Mouse (Mus musculus) midbrain, embryonic 11.5 days (tissue): ENCODE results near the gene Bnc2. TPM values are rescaled to one million over a fixed set of nuclear protein-coding genes. Genes with fewer than 3 reads are reported as not detected.

Experiments
- ATAC-seq: fragments of 200-750 bp; cut with Nextera tagmentation; 2 replicates; pipeline ENCODE4 v1.8.0; 2017; ENCODE audit warnings: moderate TSS enrichment, moderate library complexity; ENCODE audit not compliant: low FRiP score
- DNase-seq: peaks from one replicate; pipeline ENCODE4 v3.0.0; 2015; ENCODE audit warnings: low spot score; ENCODE audit errors: missing footprints
- H3K27ac ChIP-seq: fragments of 300-500 bp; sonication (generic); 2 replicates; pipeline ENCODE4 v1.5.1; 2014; ENCODE audit warnings: low read depth, low read length
- H3K27me3 ChIP-seq: fragments of 300-500 bp; sonication (generic); 2 replicates; pipeline ENCODE4 v1.6.1; 2014; ENCODE audit warnings: mild to moderate bottlenecking, low read length, moderate library complexity, mixed read lengths; ENCODE audit not compliant: control insufficient read depth, insufficient read depth
- H3K36me3 ChIP-seq: fragments of 300-500 bp; sonication (generic); 2 replicates; pipeline ENCODE4 v1.6.1; 2014; ENCODE audit warnings: mild to moderate bottlenecking, low read length, moderate library complexity, mixed read lengths; ENCODE audit not compliant: control insufficient read depth, insufficient read depth
- H3K4me1 ChIP-seq: fragments of 300-500 bp; sonication (generic); 2 replicates; pipeline ENCODE4 v1.6.1; 2014; ENCODE audit warnings: low read length; ENCODE audit not compliant: control insufficient read depth, insufficient read depth
- H3K4me2 ChIP-seq: fragments of 300-500 bp; sonication (generic); 2 replicates; pipeline ENCODE4 v1.6.1; 2014; ENCODE audit warnings: mild to moderate bottlenecking, moderate library complexity
- H3K4me3 ChIP-seq: fragments of 300-500 bp; sonication (generic); 2 replicates; pipeline ENCODE4 v1.5.1; 2014; ENCODE audit warnings: low read depth, low read length
- H3K9ac ChIP-seq: fragments of 300-500 bp; sonication (generic); 2 replicates; pipeline ENCODE4 v1.6.1; 2014; ENCODE audit warnings: low read length
- H3K9me3 ChIP-seq: fragments of 300-500 bp; sonication (generic); 2 replicates; pipeline ENCODE4 v1.6.1; 2016; ENCODE audit warnings: low read length; ENCODE audit not compliant: control insufficient read depth
- WGBS: fragments of 180-500 bp; shearing (Covaris S2); extraction: QIAGEN DNeasy Blood & Tissue Kit; methylation state at CpG from one replicate; pipeline ENCODE4 v1.1.7; 2014; 5-methylcytosine and 5-hydroxymethylcytosine counted together
- polyA plus RNA-seq: library from polyadenylated mRNA; unstranded; fragments of >200 nt; fragmentation: Nextera tagmentation; extraction: Ambion mirVana; gene quantifications from 2 replicates; pipeline ENCODE4 v1.2.1, GENCODE M21; 2014

The Bnc2 gene
- polyA plus RNA-seq, 1 experiment from 2014 or later, result 9.1 TPM

DNA sequence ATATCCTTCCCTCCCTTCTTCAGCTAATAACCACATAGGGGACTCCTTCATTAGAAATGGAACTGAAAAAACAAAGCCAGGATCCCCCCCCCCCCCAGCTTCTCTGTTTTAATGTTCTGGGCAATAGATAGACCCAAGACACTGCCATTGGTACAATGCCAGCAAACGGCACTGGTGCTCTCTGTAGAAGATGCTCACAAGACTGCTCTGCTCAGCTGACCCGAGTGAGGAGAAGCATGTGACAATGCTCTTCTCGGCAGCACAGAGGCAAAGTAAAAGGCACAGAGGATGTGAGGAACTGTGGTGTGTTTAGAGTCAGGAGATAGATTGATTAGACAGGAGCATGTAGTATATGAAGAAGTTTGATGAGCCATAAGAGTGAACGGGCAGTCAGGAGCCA lies 335.9 kb downstream of the Bnc2 start:
- ATAC-seq, result no peak
- Histone ChIP-seq H3K4me2 (no peak overlapping the region), H3K4me3 (no peak overlapping the region), H3K9me3 (no peaks in the 10 kb centered on the region), H3K4me1 (no peaks in the 10 kb centered on the region), H3K27ac (no peak overlapping the region), H3K9ac (no peak overlapping the region), H3K27me3 (no peaks in the 10 kb centered on the region), H3K36me3 (no peaks in the 10 kb centered on the region)
- 79% methylated on average over 4 of the region's 4 CpGs for WGBS
- peak; percentile 12 for DNase-seq

DNA sequence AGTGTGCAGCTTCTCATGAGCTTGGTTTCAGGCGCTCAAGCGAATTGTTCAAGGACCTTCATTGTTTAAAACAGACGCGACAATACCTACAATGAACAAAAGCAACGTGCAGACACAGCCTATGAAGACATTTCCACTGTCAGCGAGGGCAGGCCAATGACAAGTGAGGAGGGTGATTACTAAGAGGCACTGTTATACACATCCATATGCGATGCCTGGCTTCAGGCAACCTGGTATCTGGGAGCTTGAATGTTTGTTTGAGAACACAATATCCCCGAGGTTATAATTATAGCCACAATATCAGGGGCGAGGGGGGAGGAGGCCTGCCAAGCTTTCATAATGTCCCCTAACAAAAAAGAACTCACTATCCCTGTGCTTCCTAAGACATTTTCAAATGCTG lies 343.1 kb downstream of the Bnc2 start:
- H3K4me3 ChIP-seq, result no peak overlapping the region
- DNase-seq (no peak), ATAC-seq (no peak)
- H3K27me3 ChIP-seq, result no peaks in the 10 kb centered on the region
- H3K9ac ChIP-seq, result no peak overlapping the region
- no peaks in the 10 kb centered on the region for H3K36me3 ChIP-seq
- H3K4me1 ChIP-seq, result no peaks in the 10 kb centered on the region
- 57% methylated on average over 9 of the region's 9 CpGs for WGBS
- H3K4me2 ChIP-seq, result no peak overlapping the region
- H3K27ac ChIP-seq, result no peak overlapping the region
- no peaks in the 10 kb centered on the region for H3K9me3 ChIP-seq

GRCm38 (mm10) chr4:84331450-84331849 lies 343.6 kb downstream of the Bnc2 start:
- DNase-seq, result no peak

GRCm38 (mm10) chr4:84330509-84330908 lies 344.6 kb downstream of the Bnc2 start:
- no peaks in the 10 kb centered on the region for H3K27me3 ChIP-seq
- no peak overlapping the region for H3K4me3 ChIP-seq
- H3K4me1 ChIP-seq, result no peaks in the 10 kb centered on the region
- no peaks in the 10 kb centered on the region for H3K36me3 ChIP-seq
- H3K4me2 ChIP-seq, result no peak overlapping the region
- H3K9me3 ChIP-seq, result no peaks in the 10 kb centered on the region
- no peak for DNase-seq
- no peak for ATAC-seq
- H3K27ac ChIP-seq, result no peak overlapping the region
- 90% methylated on average over 4 of the region's 4 CpGs for WGBS
- no peak overlapping the region for H3K9ac ChIP-seq

More at GRCm38 (mm10) chr4:84331450-84331849, 343.6 kb downstream of the Bnc2 start:
- Histone ChIP-seq H3K9ac (no peak overlapping the region), H3K4me1 (no peaks in the 10 kb centered on the region), H3K36me3 (no peaks in the 10 kb centered on the region), H3K4me3 (no peak overlapping the region), H3K27ac (no peak overlapping the region), H3K9me3 (no peaks in the 10 kb centered on the region), H3K4me2 (no peak overlapping the region), H3K27me3 (no peaks in the 10 kb centered on the region)
- 82% methylated on average over 3 of the region's 3 CpGs for WGBS
- ATAC-seq, result no peak

GRCm38 (mm10) chr4:84329651-84330050 lies 345.4 kb downstream of the Bnc2 start:
- Histone ChIP-seq H3K27ac (no peak overlapping the region), H3K4me1 (peaks cover 2% of the 10 kb centered on the region; the same call in 1 of the 2 replicates), H3K9me3 (no peaks in the 10 kb centered on the region), H3K4me3 (no peak overlapping the region), H3K4me2 (no peak overlapping the region), H3K9ac (no peak overlapping the region), H3K36me3 (no peaks in the 10 kb centered on the region), H3K27me3 (no peaks in the 10 kb centered on the region)
- 86% methylated on average over 5 of the region's 5 CpGs for WGBS
- ATAC-seq, result no peak
- peak; percentile 49 for DNase-seq

GRCm38 (mm10) chr4:84324371-84324770 lies 350.7 kb downstream of the Bnc2 start:
- ATAC-seq (no peak), DNase-seq (no peak)
- no peak overlapping the region for H3K27ac ChIP-seq
- no peak overlapping the region for H3K9ac ChIP-seq
- peaks cover 4% of the 10 kb centered on the region; the same call in 1 of the 2 replicates for H3K4me1 ChIP-seq
- no peaks in the 10 kb centered on the region; the same call in 1 of the 2 replicates for H3K27me3 ChIP-seq
- no peaks in the 10 kb centered on the region for H3K36me3 ChIP-seq
- no peak overlapping the region for H3K4me2 ChIP-seq
- 35% methylated on average over 4 of the region's 4 CpGs for WGBS
- no peak overlapping the region for H3K4me3 ChIP-seq
- H3K9me3 ChIP-seq, result no peaks in the 10 kb centered on the region

- H3K4me3 ChIP-seq, result no peak overlapping the region
- H3K27ac ChIP-seq, result no peak overlapping the region
- peaks cover 4% of the 10 kb centered on the region; the same call in 1 of the 2 replicates for H3K4me1 ChIP-seq
- H3K36me3 ChIP-seq, result no peaks in the 10 kb centered on the region
- 58% methylated on average over 2 of the region's 2 CpGs for WGBS
- H3K4me2 ChIP-seq, result no peak overlapping the region
- H3K27me3 ChIP-seq, result no peaks in the 10 kb centered on the region; the same call in 1 of the 2 replicates
- H3K9ac ChIP-seq, result no peak overlapping the region
- ATAC-seq, result no peak
- H3K9me3 ChIP-seq, result no peaks in the 10 kb centered on the region
- no peak for DNase-seq
These were observed 353.5 kb downstream of the Bnc2 start for GRCm38 (mm10) chr4:84321598-84321997.

DNA sequence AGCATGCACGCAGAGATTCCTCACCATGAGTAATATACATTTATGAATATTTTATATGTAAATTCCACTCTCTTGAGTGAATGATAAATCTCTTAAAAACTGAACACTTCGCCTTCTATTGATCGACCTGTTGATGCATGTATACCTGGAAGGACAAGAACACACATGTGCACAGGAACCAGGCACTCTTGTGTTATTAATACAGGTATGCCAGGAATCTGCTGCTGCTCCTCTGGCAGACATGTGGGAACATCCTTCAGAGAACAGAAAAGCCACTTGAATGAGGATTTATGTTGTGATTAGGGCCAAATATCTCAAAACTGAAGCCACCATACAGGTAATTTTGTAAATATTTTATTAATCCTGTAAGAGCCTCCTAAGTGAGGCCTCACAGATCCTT lies 357.7 kb downstream of the Bnc2 start:
- WGBS, result 91% methylated on average over 3 of the region's 3 CpGs
- ATAC-seq (no peak), DNase-seq (peak; percentile 75)

DNA sequence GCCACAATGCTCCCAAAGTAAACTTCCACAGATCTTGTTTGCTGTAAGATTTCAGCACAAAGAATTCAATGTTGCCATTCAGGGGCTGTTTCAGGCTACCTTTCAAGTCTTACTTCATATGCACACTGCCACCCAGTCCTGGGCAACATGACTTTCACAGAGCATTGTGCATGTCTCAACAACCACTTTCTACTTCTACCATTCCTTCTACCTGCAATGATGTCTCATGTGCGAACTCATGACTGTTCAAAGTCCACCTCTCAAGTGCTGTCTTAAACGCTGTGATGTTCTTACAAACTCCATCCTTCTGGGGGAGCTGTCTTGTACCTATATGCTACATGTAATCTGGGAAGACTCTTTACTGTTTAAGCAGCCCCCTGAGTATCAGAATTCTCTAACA lies 363.7 kb downstream of the Bnc2 start:
- WGBS, result 76% methylated on average over 2 of the region's 2 CpGs
- Histone ChIP-seq H3K9me3 (no peaks in the 10 kb centered on the region), H3K27ac (no peak overlapping the region), H3K4me2 (no peak overlapping the region), H3K27me3 (no peaks in the 10 kb centered on the region), H3K4me1 (no peaks in the 10 kb centered on the region), H3K9ac (no peak overlapping the region), H3K36me3 (no peaks in the 10 kb centered on the region), H3K4me3 (no peak overlapping the region)
- DNase-seq, result no peak
- no peak for ATAC-seq

More for the DNA sequence above, 357.7 kb downstream of the Bnc2 start:
- Histone ChIP-seq H3K27ac (no peak overlapping the region), H3K4me2 (no peak overlapping the region), H3K36me3 (no peaks in the 10 kb centered on the region), H3K9me3 (no peaks in the 10 kb centered on the region), H3K4me1 (no peaks in the 10 kb centered on the region), H3K4me3 (no peak overlapping the region), H3K9ac (no peak overlapping the region), H3K27me3 (no peaks in the 10 kb centered on the region; the same call in 1 of the 2 replicates)
